Mouse (Mus musculus) midbrain, embryonic 13.5 days (tissue): Measurements from ENCODE around the gene Nhsl2. TPM values are rescaled to one million over a fixed set of nuclear protein-coding genes. Genes with fewer than 3 reads are reported as not detected.
A peak's percentile ranks its signal among the peaks of the same experiment; 100 is the strongest.

Source experiments
- ATAC-seq: fragments of 200-750 bp; cut with Nextera tagmentation; 2 replicates; pipeline ENCODE4 v1.8.0; 2017; ENCODE audit warnings: mild to moderate bottlenecking, moderate TSS enrichment, moderate library complexity
- H3K27ac ChIP-seq: fragments of 300-500 bp; sonication (generic); 2 replicates; pipeline ENCODE4 v1.5.1; 2015; ENCODE audit warnings: inconsistent platforms, mild to moderate bottlenecking, moderate library complexity
- H3K27me3 ChIP-seq: fragments of 300-500 bp; sonication (generic); 2 replicates; pipeline ENCODE4 v1.6.1; 2015; ENCODE audit warnings: mild to moderate bottlenecking, inconsistent platforms
- H3K36me3 ChIP-seq: fragments of 300-500 bp; sonication (generic); 2 replicates; pipeline ENCODE4 v1.6.1; 2015; ENCODE audit warnings: mild to moderate bottlenecking, inconsistent platforms
- H3K4me1 ChIP-seq: fragments of 300-500 bp; sonication (generic); replicated peaks from 2 replicates; pipeline ENCODE4 v1.6.1; 2015; ENCODE audit warnings: inconsistent platforms
- H3K4me2 ChIP-seq: fragments of 300-500 bp; sonication (generic); replicated peaks from 2 replicates; pipeline ENCODE4 v1.6.1; 2015; ENCODE audit warnings: moderate library complexity, mild to moderate bottlenecking, inconsistent platforms
- H3K4me3 ChIP-seq: fragments of 300-500 bp; sonication (generic); replicated peaks from 2 replicates; pipeline ENCODE4 v1.5.1; 2015; ENCODE audit warnings: mild to moderate bottlenecking, inconsistent platforms
- H3K9ac ChIP-seq: fragments of 300-500 bp; sonication (generic); replicated peaks from 2 replicates; pipeline ENCODE4 v1.6.1; 2015; ENCODE audit warnings: mild to moderate bottlenecking, inconsistent platforms
- H3K9me3 ChIP-seq: fragments of 300-500 bp; sonication (generic); 2 replicates; pipeline ENCODE4 v1.6.1; 2016; ENCODE audit warnings: mild to moderate bottlenecking, inconsistent platforms
- WGBS: fragments of 180-500 bp; shearing (Covaris S2); methylation state at CpG from one replicate; pipeline ENCODE4 v1.1.7; 2015; 5-methylcytosine and 5-hydroxymethylcytosine counted together
- polyA plus RNA-seq: library from polyadenylated mRNA; unstranded; fragments of >200 nt; fragmentation: Nextera tagmentation; extraction: Ambion mirVana; gene quantifications from 2 replicates; pipeline ENCODE4 v1.2.1, GENCODE M21; 2015

Nhsl2 gene
- polyA plus RNA-seq, 1 experiment from 2014 or later = 7.3 TPM

DNA sequence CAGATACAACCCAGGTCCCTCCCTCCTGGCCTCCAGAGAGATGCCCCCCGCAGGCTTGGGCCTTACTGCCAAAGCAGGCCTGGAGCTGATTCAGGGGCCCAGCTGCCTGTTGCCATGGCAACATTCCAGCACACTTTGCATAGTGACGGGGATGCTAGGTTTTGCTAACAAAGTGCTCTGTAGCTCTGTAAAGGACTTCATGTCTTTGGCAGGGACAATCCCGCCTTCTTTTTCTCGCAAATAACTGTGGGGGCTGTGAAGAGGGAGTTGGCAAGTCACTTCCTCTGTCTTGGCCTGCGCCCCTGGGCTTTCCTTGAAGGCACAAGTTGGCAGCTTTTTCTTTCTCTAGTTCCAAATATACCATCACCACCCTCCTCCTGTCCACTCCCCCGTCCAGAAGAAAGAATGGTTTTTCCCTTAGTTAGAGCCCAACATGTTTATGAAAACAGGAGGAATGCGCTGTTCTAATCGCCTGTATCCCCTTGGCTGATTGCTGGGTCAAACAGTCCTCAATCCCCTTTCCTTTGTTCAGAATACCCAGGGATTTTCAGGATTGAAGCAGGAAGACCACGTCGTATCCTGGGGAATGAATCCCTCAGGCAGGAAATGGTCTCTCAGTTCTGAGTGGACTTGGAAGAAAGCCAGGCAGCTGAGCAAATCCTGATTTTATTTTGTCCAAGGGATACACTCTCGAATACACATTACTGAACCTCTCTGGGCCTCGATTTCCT lies 144.8 kb downstream of the Nhsl2 start:
- Histone ChIP-seq H3K27me3 (peaks cover 41% of the 10 kb centered on the region; the same call in 1 of the 2 replicates), H3K9ac (no peak overlapping the region), H3K4me3 (no peak overlapping the region), H3K4me2 (no peak overlapping the region), H3K36me3 (no peaks in the 10 kb centered on the region), H3K9me3 (no peaks in the 10 kb centered on the region), H3K27ac (peak overlapping the region; percentile 65), H3K4me1 (peaks cover 10% of the 10 kb centered on the region)
- 34% methylated on average over 12 of the region's 12 CpGs for WGBS
- ATAC-seq = peak; percentile 88

DNA sequence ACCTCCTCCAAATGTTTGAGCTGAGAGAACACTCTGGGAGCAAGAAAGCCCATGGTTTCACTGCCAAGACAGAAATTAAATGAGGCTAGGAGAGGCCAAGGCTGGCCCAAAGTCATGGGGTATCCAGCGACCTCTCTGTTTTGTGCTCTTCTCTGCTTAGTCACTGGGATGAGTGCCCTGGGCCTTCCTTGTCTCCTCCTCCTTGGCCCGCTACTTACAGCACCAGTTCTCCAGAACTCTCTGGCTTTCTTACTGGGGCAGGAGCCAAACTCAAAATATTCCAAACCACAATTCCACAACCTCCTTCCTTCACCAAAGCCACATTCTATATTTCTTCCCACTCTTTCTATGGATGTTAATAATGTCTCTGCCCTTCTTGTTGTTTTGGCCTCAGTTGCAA lies 147.5 kb downstream of the Nhsl2 start:
- H3K27me3 ChIP-seq = peaks cover 47% of the 10 kb centered on the region
- peaks cover 10% of the 10 kb centered on the region for H3K4me1 ChIP-seq
- H3K9me3 ChIP-seq = no peaks in the 10 kb centered on the region
- ATAC-seq = no peak
- 62% methylated on average over 2 of the region's 2 CpGs for WGBS
- H3K9ac ChIP-seq = no peak overlapping the region
- no peak overlapping the region for H3K4me2 ChIP-seq
- H3K27ac ChIP-seq = no peak overlapping the region
- no peak overlapping the region for H3K4me3 ChIP-seq
- no peaks in the 10 kb centered on the region for H3K36me3 ChIP-seq

GRCm38 (mm10) chrX:102003632-102004315 lies 154.6 kb downstream of the Nhsl2 start:
- WGBS = 23% methylated on average over 20 of the region's 20 CpGs
- ATAC-seq = peak; percentile 87
- H3K9me3 ChIP-seq = no peaks in the 10 kb centered on the region
- peak overlapping the region; percentile 34 for H3K4me3 ChIP-seq
- H3K4me1 ChIP-seq = peaks cover 16% of the 10 kb centered on the region
- peak overlapping the region; percentile 56 for H3K9ac ChIP-seq
- H3K27ac ChIP-seq = no peak overlapping the region
- no peaks in the 10 kb centered on the region for H3K36me3 ChIP-seq
- H3K27me3 ChIP-seq = peaks cover 90% of the 10 kb centered on the region
- peak overlapping the region; percentile 58 for H3K4me2 ChIP-seq

DNA sequence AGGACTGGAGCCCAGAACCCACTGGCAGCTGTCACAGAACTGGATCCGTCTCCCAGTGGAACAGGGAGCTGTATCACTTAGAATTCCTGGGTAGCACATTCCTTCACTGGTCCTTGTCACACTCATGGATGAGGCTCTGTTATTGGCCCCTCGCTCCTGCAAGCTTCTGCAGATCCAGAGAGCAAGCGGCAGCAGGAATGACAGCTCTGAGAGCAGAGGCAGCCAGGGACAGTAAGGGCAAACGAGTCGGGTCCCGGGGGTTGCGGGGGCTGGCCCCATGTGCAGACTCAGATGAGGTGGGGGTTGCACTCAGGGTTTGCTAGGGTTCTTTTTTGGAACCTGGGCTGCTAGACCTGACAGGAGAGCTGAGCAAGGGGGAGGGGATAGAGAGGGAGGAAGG lies 155.2 kb downstream of the Nhsl2 start:
- Histone ChIP-seq H3K36me3 (no peaks in the 10 kb centered on the region), H3K4me2 (peak overlapping the region; percentile 58), H3K4me1 (peaks cover 16% of the 10 kb centered on the region), H3K4me3 (peak overlapping the region; percentile 34), H3K27ac (no peak overlapping the region), H3K9ac (peak overlapping the region; percentile 56; the same call in 1 of the 2 replicates), H3K9me3 (no peaks in the 10 kb centered on the region), H3K27me3 (peaks cover 90% of the 10 kb centered on the region)
- 20% methylated on average over 7 of the region's 7 CpGs for WGBS
- peak; percentile 59 for ATAC-seq

DNA sequence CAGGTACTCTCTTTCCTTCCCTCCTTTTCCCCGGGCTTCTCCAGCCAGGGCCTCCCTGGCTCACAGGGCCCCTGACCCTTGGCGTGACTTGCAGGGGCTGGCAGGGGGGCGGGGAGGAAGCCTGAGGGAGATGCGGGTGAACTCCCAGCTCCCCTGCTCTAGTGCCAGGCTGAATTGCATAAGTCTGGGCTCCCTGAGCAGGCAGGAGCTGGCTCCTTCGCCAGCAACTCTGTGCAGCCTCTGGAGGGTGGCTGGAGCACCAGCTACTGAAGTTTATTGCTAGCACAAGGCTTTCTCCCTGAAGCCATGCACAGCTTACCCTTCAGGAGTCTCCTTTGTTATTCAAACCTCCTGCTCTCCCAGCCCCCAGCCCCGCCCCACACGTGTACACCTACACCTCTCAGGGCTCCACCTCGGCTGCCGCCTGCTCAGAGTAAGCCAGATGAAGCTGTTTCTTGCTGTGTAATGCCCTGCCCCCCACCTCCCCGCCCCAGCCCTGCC lies 156.0 kb downstream of the Nhsl2 start:
- WGBS = 13% methylated on average over 10 of the region's 10 CpGs
- peak overlapping the region; percentile 58 for H3K4me2 ChIP-seq
- peak; percentile 41; the same call in 1 of the 2 replicates for ATAC-seq
- H3K9me3 ChIP-seq = no peaks in the 10 kb centered on the region
- H3K27me3 ChIP-seq = peaks cover 88% of the 10 kb centered on the region
- no peaks in the 10 kb centered on the region for H3K36me3 ChIP-seq
- H3K9ac ChIP-seq = no peak overlapping the region; the same call in 1 of the 2 replicates
- H3K4me1 ChIP-seq = peaks cover 16% of the 10 kb centered on the region
- H3K27ac ChIP-seq = no peak overlapping the region
- H3K4me3 ChIP-seq = peak overlapping the region; percentile 34

DNA sequence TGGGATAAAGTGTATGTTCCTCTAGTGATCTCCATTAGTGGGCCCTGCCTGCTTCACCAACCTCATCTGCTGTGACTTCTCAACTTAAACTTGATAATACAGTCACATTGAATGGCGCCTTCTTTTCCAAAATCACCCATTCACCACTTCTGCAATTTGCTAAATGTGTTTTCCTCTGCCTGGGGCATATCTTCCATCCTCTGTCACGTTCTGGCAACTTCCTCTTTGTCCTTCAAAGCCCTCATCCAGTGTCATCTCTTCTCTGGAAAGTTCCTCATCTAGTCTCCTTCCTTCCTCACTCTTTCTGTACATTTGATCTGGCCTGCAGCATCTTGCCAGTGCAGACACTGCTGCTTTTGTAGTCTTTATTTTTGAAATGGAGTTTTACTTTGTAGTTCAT lies 158.8 kb downstream of the Nhsl2 start:
- Histone ChIP-seq H3K4me3 (no peak overlapping the region), H3K27ac (no peak overlapping the region), H3K36me3 (no peaks in the 10 kb centered on the region), H3K9me3 (no peaks in the 10 kb centered on the region), H3K27me3 (peaks cover 71% of the 10 kb centered on the region), H3K4me2 (no peak overlapping the region), H3K4me1 (peaks cover 16% of the 10 kb centered on the region), H3K9ac (no peak overlapping the region)
- 65% methylated on average over 2 of the region's 2 CpGs for WGBS
- no peak for ATAC-seq

- H3K36me3 ChIP-seq = no peaks in the 10 kb centered on the region
- H3K4me3 ChIP-seq = no peak overlapping the region
- no peak overlapping the region for H3K4me2 ChIP-seq
- peaks cover 62% of the 10 kb centered on the region; the same call in 1 of the 2 replicates for H3K27me3 ChIP-seq
- 50% methylated on average over 9 of the region's 9 CpGs for WGBS
- no peak overlapping the region for H3K27ac ChIP-seq
- H3K9ac ChIP-seq = no peak overlapping the region
- H3K4me1 ChIP-seq = no peaks in the 10 kb centered on the region
- no peaks in the 10 kb centered on the region for H3K9me3 ChIP-seq
- ATAC-seq = no peak
Measured at GRCm38 (mm10) chrX:102017213-102017923, 168.2 kb downstream of the Nhsl2 start.

GRCm38 (mm10) chrX:102018890-102019289 lies 169.7 kb downstream of the Nhsl2 start:
- no peak for ATAC-seq
- Histone ChIP-seq H3K4me3 (no peak overlapping the region), H3K36me3 (no peaks in the 10 kb centered on the region), H3K9ac (no peak overlapping the region), H3K4me2 (no peak overlapping the region), H3K4me1 (no peaks in the 10 kb centered on the region), H3K9me3 (no peaks in the 10 kb centered on the region), H3K27ac (no peak overlapping the region), H3K27me3 (peaks cover 62% of the 10 kb centered on the region)
- 50% methylated on average over 3 of the region's 3 CpGs for WGBS

DNA sequence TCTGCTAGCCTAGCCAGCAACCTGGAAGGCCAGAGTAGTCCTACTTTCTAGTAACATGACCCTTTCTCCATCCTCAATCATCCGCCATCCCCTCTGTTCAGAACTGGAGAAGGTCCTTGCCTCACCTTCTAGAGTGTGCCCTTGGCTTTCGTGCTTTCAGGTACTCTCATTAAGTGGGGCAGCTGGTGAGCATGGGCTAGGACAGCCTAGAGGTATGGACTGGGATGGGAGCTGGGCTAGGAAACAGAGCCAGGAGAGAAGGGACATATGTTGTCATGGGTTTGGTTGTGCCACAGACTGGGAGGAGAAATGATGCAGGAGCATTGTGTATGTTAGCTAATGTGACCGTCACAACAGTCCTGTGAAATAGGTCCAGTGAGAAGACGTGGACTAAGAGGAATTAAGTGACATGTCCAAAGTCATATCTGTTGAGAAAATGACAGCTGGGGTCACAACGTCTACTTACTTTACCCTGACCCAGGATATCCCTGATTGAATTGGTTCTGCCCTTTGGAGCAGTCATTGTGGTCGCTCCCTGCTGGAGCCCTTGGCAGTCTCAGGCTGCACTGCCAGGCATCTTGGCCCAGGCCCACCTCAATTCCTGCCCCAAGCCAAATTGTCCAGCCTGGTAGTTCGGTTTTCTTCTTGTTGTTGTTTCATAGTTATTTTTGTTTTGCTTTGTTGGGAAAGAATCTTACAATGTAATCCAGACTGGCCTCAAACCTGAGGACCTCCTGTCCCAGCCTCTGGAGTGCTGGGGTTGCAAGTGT lies 170.5 kb downstream of the Nhsl2 start:
- Histone ChIP-seq H3K27ac (no peak overlapping the region), H3K36me3 (no peaks in the 10 kb centered on the region), H3K4me3 (no peak overlapping the region), H3K4me1 (no peaks in the 10 kb centered on the region), H3K4me2 (no peak overlapping the region), H3K27me3 (peaks cover 60% of the 10 kb centered on the region), H3K9ac (no peak overlapping the region), H3K9me3 (no peaks in the 10 kb centered on the region)
- WGBS = 80% methylated on average over 7 of the region's 7 CpGs
- no peak for ATAC-seq

DNA sequence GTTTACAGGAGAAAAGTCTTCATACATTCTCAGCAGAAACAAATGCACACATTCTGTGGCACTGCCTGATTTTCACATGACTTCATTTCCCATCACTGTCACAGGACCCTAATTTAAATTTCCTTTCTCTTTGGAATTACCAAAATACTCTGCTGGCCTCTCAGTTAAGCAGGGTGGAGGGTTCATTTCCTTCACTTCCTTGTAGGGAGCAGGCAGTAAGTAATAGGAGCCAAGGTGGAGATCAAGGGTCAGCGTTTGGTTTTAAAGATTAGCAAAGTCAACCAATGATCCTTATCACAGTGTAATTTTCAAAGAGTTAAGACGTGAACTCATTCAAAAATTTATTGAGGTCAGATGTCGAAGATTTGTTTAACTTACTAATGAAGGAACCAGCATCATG lies 175.8 kb downstream of the Nhsl2 start:
- Histone ChIP-seq H3K9ac (no peak overlapping the region), H3K36me3 (no peaks in the 10 kb centered on the region), H3K4me3 (no peak overlapping the region), H3K4me1 (no peaks in the 10 kb centered on the region), H3K9me3 (no peaks in the 10 kb centered on the region), H3K27me3 (peaks cover 41% of the 10 kb centered on the region), H3K27ac (no peak overlapping the region), H3K4me2 (no peak overlapping the region)
- ATAC-seq = no peak
- 75% methylated on average over 3 of the region's 3 CpGs for WGBS

DNA sequence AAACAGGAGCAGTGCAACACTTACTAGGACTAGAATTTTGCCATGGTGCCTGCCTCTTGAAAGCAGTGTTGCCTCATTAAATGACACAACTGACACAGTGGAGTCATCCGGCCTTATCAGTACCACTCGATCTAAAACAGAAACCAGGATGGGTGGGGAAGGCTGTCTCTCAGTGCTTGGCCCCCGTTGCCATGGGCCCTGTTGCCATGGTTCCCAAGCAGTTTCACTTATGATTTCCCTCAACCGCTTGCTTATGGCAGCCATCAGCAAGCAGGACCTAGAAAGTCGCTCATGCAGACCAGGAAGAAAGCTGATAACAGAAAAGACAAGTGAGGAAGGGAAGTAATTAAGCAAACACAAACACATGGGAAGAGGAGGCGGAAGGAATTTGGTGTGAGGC lies 182.7 kb downstream of the Nhsl2 start:
- H3K9ac ChIP-seq = no peak overlapping the region
- peak; percentile 56; the same call in 1 of the 2 replicates for ATAC-seq
- WGBS = 46% methylated on average over 6 of the region's 6 CpGs
- H3K27me3 ChIP-seq = peaks cover 39% of the 10 kb centered on the region; the same call in 1 of the 2 replicates
- H3K4me2 ChIP-seq = no peak overlapping the region
- no peaks in the 10 kb centered on the region for H3K36me3 ChIP-seq
- no peaks in the 10 kb centered on the region for H3K9me3 ChIP-seq
- H3K4me3 ChIP-seq = no peak overlapping the region
- H3K27ac ChIP-seq = no peak overlapping the region
- H3K4me1 ChIP-seq = peaks cover 5% of the 10 kb centered on the region; the same call in 1 of the 2 replicates
